Mouse (Mus musculus): ENCODE measurements around the gene Rhoc. TPM values are rescaled to one million over a fixed set of nuclear protein-coding genes. Genes with fewer than 3 reads are reported as not detected.

Rhoc gene
- polyA plus RNA-seq, 1 experiment from 2014 or later = 74.6 TPM

- H3K4me1 ChIP-seq = peaks cover 19% of the 10 kb centered on the region
- peak within 1 kb of the TSS; percentile 94 for H3K4me2 ChIP-seq
- H3K27me3 ChIP-seq (replicated peaks) = no peaks in the 10 kb centered on the region
- peak within 1 kb of the TSS; percentile 66 for H3K9ac ChIP-seq (replicated peaks)
- peak within 1 kb of the TSS; percentile 74 for H3K4me3 ChIP-seq (replicated peaks)
- peak within 1 kb of the TSS; percentile 79 for H3K27ac ChIP-seq (replicated peaks)
- peak; percentile 70 for ATAC-seq (ENCODE audit: low FRiP score)
- no peaks in the 10 kb centered on the region for H3K9me3 ChIP-seq (replicated peaks)
- no peaks in the 10 kb centered on the region; the same call in 1 of the 2 replicates for H3K36me3 ChIP-seq
- 0% methylated on average over 40 of the region's 40 CpGs for WGBS
Observed at GRCm38 (mm10) chr3:104817991-104818748, 30.0 kb downstream of the Rhoc start, which contains the start of gene Mov10. Mov10 (minus strand) TSS chr3:104818563.

- ATAC-seq (ENCODE audit: low FRiP score) = no peak; the same call in 1 of the 2 replicates
- Histone ChIP-seq H3K4me2 (peak overlapping the region; percentile 94), H3K4me3 (replicated peaks) (peak overlapping the region; percentile 74), H3K9me3 (replicated peaks) (no peaks in the 10 kb centered on the region), H3K36me3 (no peaks in the 10 kb centered on the region; the same call in 1 of the 2 replicates), H3K4me1 (peaks cover 19% of the 10 kb centered on the region), H3K27ac (replicated peaks) (peak overlapping the region; percentile 79), H3K27me3 (replicated peaks) (no peaks in the 10 kb centered on the region), H3K9ac (replicated peaks) (peak overlapping the region; percentile 66)
- WGBS = 1% methylated on average over 3 of the region's 3 CpGs
Observed at GRCm38 (mm10) chr3:104818749-104819134, 30.6 kb downstream of the Rhoc start.

- Histone ChIP-seq H3K4me1 (peaks cover 19% of the 10 kb centered on the region), H3K4me2 (no peak overlapping the region), H3K27me3 (replicated peaks) (no peaks in the 10 kb centered on the region), H3K9me3 (replicated peaks) (no peaks in the 10 kb centered on the region), H3K36me3 (peaks cover 4% of the 10 kb centered on the region), H3K27ac (replicated peaks) (no peak overlapping the region), H3K4me3 (replicated peaks) (no peak overlapping the region), H3K9ac (replicated peaks) (no peak overlapping the region)
- 55% methylated on average over 1 of the region's 1 CpGs for WGBS
- ATAC-seq (ENCODE audit: low FRiP score) = no peak
Observed at GRCm38 (mm10) chr3:104820426-104820825, 32.3 kb downstream of the Rhoc start.

GRCm38 (mm10) chr3:104822413-104822812, 34.2 kb downstream of the Rhoc start:
- H3K4me3 ChIP-seq (replicated peaks) = no peak overlapping the region
- ATAC-seq (ENCODE audit: low FRiP score) = no peak
- H3K4me2 ChIP-seq = no peak overlapping the region
- H3K4me1 ChIP-seq = peaks cover 9% of the 10 kb centered on the region
- H3K9me3 ChIP-seq (replicated peaks) = no peaks in the 10 kb centered on the region
- WGBS = 88% methylated on average over 3 of the region's 3 CpGs
- H3K27ac ChIP-seq (replicated peaks) = no peak overlapping the region
- no peak overlapping the region for H3K9ac ChIP-seq (replicated peaks)
- H3K27me3 ChIP-seq (replicated peaks) = no peaks in the 10 kb centered on the region
- peaks cover 15% of the 10 kb centered on the region for H3K36me3 ChIP-seq

- ATAC-seq (ENCODE audit: low FRiP score) = no peak
- Histone ChIP-seq H3K4me2 (no peak overlapping the region), H3K4me3 (replicated peaks) (no peak overlapping the region), H3K27me3 (replicated peaks) (no peaks in the 10 kb centered on the region), H3K9me3 (replicated peaks) (no peaks in the 10 kb centered on the region), H3K9ac (replicated peaks) (no peak overlapping the region), H3K36me3 (peaks cover 37% of the 10 kb centered on the region), H3K4me1 (no peaks in the 10 kb centered on the region), H3K27ac (replicated peaks) (no peak overlapping the region)
- WGBS = 99% methylated on average over 3 of the region's 3 CpGs
Observed at GRCm38 (mm10) chr3:104835797-104836196, 47.6 kb downstream of the Rhoc start.

GRCm38 (mm10) chr3:104841049-104841448, 52.9 kb downstream of the Rhoc start:
- Histone ChIP-seq H3K4me1 (no peaks in the 10 kb centered on the region), H3K9me3 (replicated peaks) (no peaks in the 10 kb centered on the region), H3K9ac (replicated peaks) (no peak overlapping the region), H3K36me3 (peaks cover 32% of the 10 kb centered on the region), H3K27me3 (replicated peaks) (no peaks in the 10 kb centered on the region), H3K4me3 (replicated peaks) (no peak overlapping the region), H3K27ac (replicated peaks) (no peak overlapping the region), H3K4me2 (no peak overlapping the region)
- WGBS = 96% methylated on average over 5 of the region's 5 CpGs
- no peak for ATAC-seq (ENCODE audit: low FRiP score)

Other genes starting within 250 kb of the Rhoc start
- 10.5 and 16.8 TPM in 2 replicates for gene Slc16a1, start 149.7 kb upstream of the Rhoc start, polyA plus RNA-seq (2015; fragmentation: Nextera tagmentation; extraction: Ambion mirVana)
- gene Ppm1j, start 7.3 kb upstream of the Rhoc start, polyA plus RNA-seq (2015; fragmentation: Nextera tagmentation; extraction: Ambion mirVana) = 2.3 and 2.8 TPM in 2 replicates
- gene Fam19a3, start 6.5 kb upstream of the Rhoc start, polyA plus RNA-seq (2015; fragmentation: Nextera tagmentation; extraction: Ambion mirVana) = 0.09 and 0.17 TPM in 2 replicates
- gene Mov10, start 30.2 kb downstream of the Rhoc start, polyA plus RNA-seq (2015; fragmentation: Nextera tagmentation; extraction: Ambion mirVana) = 11.9 and 24.5 TPM in 2 replicates
- gene St7l, start 75.6 kb downstream of the Rhoc start, polyA plus RNA-seq (2015; fragmentation: Nextera tagmentation; extraction: Ambion mirVana) = 33.6 and 34.6 TPM in 2 replicates
- 144 and 167 TPM in 2 replicates for gene Capza1, start 76.1 kb downstream of the Rhoc start, polyA plus RNA-seq (2015; fragmentation: Nextera tagmentation; extraction: Ambion mirVana)
- gene Wnt2b, start 173.5 kb downstream of the Rhoc start, polyA plus RNA-seq (2015; fragmentation: Nextera tagmentation; extraction: Ambion mirVana) = 0.78 and 0.88 TPM in 2 replicates

Data from neural tube, embryonic 15.5 days (tissue).